Mouse (Mus musculus) urinary bladder, postnatal 36 days (tissue): ENCODE data around the gene Hemk1.
A peak's percentile ranks its signal among the peaks of the same experiment; 100 is the strongest.
"Not testable (repeated sequence)": the region's sequence is repeated elsewhere in the genome, so short reads cannot be mapped to it uniquely, and the experiment has no call there.

Source experiments
- DNase-seq, 2 experiments: peaks; one replicate each; pipeline ENCODE4 v3.0.0; 2022; ENCODE audit warnings: low spot score in 2 of 2, mixed read lengths in 1 of 2

Gene Hemk1

DNA sequence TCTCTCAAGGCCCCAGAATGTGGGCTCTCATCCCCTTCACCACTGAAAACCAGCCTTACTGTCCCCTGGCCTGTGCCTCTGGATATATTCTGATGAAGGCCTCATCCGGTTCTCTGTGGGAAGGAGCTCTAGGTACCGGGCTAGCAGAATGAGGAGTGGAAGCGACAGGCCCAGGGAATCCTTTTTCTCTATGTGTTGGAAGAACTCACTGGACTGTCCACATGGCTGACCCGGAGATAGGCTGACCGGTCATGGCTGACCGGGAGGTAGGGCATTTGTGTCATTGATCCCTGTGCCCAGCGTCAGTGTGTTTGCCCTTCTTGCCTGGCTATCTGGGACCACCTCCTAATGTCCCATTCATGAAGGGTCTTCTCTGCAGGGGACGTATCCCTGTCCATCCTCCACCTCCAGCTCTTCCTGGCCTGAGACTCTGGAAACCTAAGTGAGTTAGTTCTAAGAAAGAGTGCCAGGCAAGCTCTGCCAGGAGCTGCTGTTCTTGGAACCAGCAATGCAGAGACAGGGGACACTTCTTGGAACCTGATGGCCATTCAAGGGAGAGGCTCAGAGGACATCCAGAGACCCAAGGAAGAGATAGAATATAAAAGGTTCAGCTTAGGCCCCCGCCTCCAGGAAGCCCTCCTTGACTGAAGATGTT is 29.7 kb downstream of the Hemk1 start:
- DNase-seq, result no peak

DNA sequence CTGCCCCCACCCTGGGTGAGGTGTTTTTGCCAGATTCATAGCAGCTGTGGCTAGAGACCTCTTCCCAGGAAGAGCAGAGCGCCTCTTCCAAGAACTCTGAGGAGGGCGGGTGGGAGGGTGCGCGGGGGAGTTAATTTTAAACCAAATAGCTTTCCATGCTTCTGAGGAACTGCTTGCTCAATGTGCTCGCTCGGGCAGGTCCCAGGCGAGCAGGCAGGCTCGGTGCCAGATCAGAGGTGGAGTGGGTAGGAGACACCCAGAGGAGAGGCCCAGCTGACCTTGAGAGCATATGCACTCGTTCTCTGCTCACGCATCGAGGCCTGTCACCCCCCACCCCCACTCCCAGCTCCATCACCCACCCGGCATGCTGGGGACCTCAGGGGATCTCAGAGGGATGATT is 30.3 kb downstream of the Hemk1 start:
- DNase-seq, result peak; percentile 72 to 89

DNA sequence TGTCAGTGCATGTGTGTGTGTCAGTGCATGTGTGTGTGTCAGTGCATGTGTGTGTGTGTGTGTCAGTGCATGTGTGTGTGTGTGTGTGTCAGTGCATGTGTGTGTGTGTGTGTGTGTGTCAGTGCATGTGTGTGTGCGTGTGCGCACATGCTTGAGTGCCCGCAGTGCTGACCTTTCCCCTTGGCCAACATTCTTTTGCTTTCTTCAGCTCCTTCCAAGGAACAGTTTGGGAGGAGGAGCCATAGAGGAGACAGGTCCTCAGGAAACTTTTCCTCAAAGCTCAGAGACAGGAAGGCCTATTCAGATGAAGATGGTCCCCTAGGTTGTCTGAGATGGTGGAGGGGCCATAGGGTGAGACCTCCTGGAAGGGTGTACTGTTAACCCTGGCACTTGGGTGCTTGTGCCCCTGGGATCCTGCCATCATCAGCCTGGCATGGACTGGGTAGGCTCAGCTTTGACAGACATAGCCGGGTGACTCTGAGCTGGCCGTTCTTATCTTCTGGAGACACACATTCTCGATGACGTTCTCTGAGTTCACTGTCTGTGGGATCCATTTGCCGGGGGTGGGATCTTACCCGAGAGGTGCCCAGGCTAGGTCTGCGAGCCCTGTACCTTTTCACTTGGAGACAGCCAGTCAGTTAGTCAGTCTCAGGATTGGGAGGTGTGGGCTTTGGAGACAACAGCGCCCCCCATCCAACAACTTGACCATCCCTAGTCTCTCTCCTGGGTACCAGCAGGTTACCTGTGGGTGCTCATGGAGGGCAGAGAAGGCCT is 30.9 kb downstream of the Hemk1 start:
- DNase-seq, result no peak

DNA sequence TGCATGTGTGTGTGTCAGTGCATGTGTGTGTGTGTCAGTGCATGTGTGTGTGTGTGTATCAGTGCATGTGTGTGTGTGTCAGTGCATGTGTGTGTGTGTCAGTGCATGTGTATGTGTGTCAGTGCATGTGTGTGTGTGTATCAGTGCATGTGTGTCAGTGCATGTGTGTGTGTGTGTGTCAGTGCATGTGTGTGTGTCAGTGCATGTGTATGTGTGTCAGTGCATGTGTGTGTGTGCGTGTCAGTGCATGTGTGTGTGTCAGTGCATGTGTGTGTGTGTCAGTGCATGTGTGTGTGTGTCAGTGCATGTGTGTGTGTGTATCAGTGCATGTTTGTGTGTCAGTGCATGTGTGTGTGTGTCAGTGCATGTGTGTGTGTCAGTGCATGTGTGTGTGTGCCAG is 31.5 kb downstream of the Hemk1 start:
- not testable (repeated sequence) for DNase-seq

DNA sequence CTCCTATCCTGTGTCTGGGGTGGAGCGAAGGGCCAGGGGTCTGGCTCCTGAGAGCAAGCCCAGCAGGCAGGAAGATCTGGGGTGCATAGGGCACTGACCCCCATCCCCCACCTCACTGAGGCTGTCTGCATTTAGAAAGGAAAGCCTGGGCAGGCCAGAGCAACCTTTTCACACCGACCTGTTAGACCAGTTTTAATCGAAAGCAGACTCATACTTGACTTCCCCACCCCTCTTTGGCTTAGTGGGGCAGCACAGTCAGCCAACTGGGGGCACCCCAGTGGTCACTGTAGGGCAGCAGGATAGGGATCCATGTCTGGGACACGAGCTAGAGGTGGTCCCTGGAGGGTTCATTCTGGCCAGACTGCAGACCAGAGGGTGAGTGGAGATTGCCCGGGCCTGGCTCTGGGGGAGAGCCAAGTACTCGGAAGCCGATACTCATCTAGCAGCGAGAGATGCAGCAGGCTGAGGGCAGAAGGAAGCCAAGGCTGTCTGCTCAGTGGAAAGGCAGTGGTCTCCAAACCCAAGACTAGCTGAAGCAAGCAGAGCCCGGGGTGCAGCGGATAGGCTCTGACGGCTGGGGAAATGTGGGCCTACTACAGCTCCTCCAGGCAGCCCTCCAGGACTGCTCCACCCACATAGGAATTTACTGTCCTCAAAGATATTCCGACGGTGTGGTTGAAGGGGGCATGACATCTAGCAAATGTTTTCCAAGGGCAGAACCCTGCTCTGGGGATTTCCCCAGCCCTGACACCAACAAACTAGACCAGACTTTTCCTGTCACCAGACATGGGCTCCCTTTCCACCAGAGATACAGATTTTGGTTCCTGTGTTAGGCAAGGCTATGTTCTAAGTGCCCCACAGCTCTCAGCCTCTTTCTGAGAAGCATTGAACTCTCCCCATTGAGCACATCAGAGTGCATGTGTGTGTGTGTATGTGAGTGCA is 32.3 kb downstream of the Hemk1 start:
- peak; percentile 50 to 60 for DNase-seq

DNA sequence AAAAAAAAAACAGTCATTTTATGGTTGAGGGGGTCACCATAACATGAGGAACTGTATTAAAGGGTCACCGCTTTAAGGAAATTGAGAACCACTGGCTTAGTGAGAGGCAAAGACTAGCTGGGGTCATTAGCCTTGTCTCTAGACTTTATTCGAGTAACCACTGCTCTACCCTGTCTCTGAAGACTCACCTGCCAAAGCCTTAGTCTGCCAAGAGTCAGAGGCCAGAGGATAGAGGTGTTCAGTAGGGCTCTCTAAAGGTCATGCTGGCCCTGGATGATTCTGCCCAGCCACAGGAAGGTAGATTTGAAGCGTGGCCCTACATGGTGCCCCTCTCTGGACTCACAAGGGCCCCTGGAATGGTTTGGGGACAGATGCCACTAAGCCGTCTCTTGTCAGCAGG is 33.1 kb downstream of the Hemk1 start:
- no peak for DNase-seq

DNA sequence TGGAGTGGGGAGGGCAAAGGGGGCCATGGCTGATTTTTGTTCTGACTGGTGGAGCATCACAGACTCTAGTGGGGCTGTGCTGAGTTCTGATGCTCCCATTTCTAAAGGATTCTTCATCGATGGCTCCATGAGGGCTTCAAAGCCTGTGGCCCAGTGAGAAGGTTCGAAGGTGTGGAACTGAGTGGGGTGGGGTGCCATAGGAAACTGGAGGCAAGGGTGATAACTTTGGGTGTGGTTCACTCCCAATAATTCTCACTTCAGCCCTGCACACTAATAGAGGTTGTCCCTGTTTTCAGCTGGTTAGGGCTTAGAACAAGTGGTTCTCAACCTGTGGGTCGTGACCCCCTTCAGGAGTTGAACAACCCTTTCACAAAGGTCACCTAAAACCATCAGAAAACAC is 33.8 kb downstream of the Hemk1 start:
- DNase-seq, result no peak

DNA sequence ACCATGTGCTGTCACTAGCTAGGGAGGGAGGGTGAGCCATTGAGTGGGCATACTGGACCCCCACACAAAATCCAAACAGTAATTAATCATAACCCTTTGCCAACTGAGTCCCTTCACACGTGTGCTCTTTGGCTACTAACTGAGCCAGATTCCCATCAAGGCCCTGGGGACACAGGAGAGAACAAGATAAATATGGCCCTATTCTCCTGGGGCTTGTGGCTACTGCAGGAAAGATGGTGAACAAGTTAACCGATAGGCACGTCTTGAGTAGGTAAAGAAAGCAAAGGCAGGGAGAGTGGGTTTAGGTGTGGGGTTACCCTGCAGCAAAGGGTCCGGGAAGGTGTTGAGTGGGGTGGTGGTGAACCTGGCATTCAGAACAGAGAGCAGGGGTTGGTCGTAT is 34.2 kb downstream of the Hemk1 start:
- DNase-seq, result no peak

DNA sequence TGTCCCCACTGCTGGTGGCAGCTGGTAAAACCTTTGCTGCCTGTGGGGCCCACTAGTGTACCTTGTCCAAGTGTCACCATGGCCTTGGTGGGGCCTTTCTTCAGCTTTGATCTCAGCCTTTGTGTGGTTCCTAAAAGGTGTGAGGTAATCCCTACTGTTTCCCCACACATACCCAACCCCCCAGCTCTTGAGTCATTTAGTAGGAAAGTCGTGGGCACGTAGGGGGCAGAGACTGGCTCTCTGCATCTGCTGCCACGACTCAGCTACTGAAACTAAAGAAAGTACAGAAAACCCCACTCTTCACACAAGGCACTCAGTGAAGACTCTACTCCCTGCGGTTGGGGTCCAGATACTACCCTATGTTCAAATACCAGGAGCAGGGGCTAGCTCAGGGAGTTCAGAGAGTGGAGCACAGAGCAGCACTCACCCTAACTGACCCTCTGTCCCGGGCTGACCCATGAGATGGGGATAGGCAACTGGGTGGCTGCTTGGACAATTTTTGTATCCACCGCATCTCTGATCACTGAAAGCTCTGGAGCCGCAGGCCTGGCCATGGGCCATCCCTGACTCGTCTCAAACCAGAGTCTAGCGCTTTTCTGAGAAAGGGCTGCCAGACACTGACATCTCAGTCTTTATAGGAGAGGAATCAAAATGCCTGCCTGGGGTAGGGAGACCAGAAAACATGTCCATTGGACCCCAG is 34.9 kb downstream of the Hemk1 start:
- no peak for DNase-seq

DNA sequence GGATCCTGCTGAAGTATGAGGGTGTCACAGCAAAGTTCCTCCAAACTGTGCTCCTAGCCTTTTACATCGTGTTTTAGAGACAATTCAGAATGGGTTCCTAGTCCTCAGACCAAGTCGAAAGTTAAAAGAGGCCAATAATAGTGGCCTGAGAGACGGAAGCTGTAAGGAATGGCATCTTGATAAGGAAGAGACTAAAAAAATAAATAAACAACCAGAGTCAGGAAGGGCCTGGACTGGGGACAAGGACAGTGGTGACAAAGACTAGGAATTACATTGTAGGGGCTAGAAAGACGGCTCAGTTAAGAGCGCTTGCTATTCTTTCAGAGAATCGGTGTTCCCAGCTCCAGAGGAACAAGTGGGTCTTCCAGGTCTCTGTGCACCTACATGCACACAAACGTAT is 35.6 kb downstream of the Hemk1 start:
- no peak for DNase-seq

DNA sequence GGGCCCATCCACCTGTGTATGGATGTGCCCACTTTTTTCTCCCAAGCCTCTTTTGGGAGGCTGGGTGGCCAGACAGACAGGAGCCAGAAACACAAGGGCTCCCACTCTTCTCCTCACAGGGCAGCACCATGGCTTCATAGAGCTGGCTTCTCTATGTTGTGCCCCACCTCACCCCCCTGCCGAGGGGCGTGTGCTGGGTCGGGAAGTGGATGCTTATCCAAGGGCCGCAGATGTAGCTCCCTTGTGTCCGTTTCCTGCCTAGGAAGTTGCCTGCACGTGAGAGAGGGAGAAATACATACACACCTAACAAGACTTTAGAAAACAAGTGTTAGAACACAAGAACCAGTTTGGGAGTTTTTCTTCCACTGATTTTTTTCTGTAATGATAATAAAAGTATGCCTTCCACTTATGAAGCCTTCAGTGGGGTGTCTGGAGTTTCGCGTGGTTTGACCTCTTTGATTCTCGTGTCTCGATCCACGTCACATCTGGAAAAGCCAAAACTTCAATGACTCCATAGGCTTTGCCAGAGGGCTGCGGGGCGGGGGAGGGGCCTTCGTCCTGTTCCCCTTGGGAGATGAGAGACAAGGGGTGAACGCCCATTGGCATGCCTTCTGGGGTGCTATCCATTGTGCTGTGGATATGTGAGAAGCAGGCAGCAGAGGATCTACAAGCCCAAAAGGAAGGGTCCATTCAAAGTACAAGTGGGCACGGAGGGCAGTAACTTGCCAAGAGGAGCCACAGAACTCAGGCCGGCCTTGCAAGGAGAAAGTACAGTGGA is 36.4 kb downstream of the Hemk1 start:
- DNase-seq, result no peak

DNA sequence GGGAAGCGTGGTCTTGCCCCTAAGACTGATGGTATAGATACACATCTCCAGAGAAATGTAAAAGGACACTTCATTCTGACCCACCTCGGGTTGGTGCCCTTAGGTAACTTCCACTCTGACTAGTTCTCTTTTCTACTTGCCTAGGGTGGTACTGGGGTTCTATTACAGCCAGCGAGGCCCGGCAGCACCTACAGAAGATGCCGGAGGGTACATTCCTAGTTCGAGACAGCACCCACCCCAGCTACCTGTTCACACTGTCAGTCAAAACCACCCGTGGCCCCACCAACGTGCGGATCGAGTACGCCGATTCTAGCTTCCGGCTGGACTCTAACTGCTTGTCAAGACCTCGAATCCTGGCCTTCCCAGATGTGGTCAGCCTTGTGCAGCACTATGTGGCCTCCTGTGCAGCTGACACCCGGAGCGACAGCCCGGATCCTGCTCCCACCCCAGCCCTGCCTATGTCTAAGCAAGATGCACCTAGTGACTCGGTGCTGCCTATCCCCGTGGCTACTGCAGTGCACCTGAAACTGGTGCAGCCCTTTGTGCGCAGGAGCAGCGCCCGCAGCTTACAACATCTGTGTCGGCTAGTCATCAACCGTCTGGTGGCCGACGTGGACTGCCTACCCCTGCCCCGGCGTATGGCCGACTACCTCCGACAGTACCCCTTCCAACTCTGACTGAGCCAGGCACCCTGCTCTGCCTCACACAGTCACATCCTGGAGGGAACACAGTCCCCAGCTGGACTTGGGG is 37.8 kb downstream of the Hemk1 start:
- DNase-seq, result no peak

DNA sequence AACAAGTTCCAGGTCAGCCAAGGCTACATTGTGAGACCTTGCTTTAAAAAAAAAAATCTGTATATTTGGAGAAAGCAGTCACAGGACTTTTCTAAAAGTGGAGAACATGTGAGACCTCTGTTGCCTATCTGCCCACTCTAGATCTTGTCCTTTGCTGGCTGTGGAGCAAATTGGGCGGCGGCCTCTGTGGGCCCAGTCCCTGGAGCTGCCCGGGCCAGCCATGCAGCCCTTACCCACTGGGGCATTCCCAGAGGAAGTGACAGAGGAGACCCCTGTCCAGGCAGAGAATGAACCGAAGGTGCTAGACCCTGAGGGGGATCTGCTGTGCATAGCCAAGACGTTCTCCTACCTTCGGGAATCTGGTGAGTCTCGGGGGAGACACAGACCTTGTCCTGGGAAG is 38.4 kb downstream of the Hemk1 start:
- DNase-seq, result no peak

DNA sequence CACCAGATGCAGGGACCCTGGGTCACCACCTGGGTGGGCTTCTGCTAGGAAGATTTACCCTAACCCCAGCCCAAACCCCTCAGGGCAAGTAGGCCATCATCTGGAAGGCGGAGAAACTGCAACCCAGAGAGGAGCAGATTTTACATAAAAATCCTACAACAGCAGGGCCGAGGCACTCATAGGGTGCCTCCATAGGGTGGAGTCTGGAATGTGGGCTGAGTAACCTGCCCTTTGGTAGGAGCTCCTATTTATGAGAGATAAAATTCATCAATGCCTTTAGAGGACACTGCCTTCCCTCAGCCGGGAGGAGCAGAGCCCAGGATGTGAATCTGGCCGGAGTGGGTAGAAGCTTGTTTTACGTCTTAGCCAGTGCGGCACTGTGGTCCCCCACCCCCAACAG is 39.3 kb downstream of the Hemk1 start:
- DNase-seq, result no peak

DNA sequence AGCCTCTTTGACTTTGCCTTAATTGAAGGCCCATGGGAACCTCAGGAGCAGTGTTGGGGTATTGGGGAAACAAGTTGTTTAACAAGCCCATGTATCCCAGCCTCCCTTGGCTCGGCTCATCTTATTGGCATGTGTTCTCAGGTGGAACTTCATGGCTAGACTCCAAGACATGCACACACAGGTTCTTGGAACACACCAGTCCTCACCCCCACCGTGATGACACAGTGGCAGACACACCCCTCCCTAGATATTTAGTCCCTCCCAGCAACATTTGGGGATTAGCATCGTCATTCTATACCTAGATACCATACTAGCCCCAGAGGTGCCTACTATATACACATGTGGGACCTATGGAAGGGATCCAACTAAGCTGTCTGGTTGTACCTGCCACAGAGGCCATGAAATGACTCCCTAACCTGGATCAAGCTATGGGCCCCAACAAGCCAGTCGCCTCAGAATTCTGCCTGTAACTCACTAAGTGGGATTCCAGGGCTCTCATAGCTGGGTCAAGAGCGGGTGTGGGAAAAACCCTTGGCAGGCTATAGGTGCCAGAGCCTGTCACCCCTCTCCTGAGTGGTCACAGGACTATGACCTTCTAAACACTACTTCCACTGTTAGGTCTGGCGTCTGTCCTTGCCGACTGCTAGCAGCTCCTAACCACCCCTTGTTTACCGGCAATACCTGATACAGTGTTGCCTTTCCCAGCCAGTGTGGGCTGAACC is 39.9 kb downstream of the Hemk1 start:
- DNase-seq, result no peak

DNA sequence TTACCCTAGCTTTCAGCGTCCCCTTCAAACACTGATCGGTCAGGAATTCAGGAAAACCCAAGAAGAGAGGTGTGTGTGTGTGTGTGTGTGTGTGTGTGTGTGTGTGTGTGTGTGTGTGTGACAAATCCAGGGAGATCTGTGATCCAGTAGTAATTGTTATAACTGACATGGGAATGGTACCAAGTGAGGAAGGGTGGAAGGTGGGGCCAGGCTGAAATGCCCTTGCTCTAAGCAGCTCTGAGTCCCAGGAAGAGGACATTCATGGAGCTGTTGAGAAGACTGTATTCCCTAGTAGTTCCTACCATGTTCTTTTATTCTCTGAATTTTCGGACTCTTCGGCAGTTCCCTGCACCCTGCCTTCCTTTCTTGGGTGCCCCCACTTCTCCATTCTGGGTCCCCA is 40.5 kb downstream of the Hemk1 start:
- no peak for DNase-seq

DNA sequence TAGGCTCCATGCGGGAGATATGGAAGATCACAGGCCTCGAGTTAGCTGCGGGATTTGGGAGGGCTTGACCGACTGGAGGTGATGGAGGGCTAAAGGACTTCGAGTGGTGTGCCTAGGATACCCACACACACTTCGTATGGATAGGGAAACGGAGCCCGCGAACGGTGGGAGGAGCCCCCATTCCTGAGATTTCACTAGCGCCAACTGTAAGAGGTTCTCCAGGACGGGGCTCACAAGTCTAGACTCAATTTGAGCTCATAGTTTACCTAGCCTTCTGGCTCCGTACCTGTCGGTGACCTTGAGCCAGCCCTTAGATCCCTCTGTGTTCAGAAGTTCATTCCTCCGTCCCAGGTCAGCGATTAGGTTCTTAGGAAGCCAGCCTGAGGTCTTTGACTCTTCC is 41.1 kb downstream of the Hemk1 start:
- DNase-seq, result peak in 1 of 2 experiments; percentile 32

DNA sequence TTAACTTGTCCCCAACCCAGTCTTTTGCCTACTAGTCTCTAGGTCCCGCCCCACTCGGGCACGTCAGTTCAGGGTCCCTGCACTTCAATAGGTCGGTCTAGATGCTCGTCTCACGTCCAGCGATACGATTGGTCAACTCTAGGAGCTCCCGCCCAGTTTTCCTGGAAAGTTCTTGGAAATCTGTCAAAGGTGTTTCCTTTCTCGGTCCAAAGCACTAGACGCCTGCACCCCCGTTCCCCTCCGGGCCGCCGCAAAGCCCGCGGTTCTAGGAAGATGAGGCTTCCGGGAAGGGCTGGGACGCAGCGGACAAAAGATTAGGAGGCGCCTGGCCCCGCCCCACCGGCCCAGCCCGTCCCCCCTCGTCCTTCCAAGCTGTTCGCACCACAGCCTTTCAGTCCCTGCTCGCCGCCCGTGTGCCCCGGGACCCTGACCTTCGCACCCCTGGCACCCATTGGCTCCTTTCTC is 41.6 kb downstream of the Hemk1 start:
- peak; percentile 95 to 96 for DNase-seq

DNA sequence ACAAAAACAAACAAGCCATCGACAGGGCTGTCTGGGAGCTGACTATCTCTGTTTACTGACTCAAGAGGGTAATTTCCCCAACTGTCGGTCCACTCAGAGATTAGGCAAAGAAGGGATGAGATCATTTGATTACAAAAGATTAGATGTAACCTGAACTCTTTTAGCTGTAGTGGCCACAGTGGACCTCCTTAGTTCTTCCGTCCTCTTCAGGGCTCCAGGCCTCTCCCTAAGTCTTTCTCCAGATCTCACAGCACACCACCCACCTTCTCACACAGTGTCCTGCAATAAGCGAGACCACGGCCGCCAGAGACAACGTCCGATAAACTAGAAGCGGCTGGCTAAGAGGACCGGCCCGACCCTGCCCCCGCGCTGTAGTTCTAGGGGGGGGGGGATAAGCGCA is 42.1 kb downstream of the Hemk1 start:
- DNase-seq, result no peak

DNA sequence AAGGTAGTCTGAATTCAATTTTAAA is 42.3 kb downstream of the Hemk1 start, which contains the start of gene Cish:
Cish (plus strand) TSS at position 11 of the 25 bp plus-strand sequence.
- DNase-seq, result no peak
